Mouse (Mus musculus) lung, postnatal 4 days (tissue): ENCODE results near the gene Eif4h.

ENCODE experiments used
- DNase-seq, 2 experiments: peaks; one replicate each; pipeline ENCODE4 v3.0.0; 2021

Gene Eif4h

DNA sequence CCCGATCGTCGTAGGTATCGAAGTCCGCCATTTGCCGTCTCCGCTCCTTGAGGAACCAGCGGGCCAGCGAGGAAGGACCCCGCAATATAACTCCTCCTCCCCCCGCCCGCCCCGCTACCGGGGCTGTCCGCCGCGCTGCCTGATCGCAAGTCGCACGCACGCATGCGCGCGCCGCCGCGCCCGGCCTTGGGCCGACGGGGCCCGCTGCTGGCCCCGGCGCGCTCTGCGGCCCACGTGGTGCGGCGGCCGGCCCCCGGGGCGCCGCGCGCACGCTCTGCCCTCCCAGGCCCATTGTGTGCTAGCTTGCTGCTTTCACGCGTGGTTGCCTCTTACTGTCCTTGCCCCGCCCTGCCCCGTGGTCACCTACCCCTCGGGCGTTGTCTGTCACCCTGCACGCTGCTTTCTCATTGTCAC is at the start of gene Eif4h:
Gene Eif4h (minus strand): TSS at position 222 of the 414 bp plus-strand sequence.
- DNase-seq, result peak; percentile 98 to 99

DNA sequence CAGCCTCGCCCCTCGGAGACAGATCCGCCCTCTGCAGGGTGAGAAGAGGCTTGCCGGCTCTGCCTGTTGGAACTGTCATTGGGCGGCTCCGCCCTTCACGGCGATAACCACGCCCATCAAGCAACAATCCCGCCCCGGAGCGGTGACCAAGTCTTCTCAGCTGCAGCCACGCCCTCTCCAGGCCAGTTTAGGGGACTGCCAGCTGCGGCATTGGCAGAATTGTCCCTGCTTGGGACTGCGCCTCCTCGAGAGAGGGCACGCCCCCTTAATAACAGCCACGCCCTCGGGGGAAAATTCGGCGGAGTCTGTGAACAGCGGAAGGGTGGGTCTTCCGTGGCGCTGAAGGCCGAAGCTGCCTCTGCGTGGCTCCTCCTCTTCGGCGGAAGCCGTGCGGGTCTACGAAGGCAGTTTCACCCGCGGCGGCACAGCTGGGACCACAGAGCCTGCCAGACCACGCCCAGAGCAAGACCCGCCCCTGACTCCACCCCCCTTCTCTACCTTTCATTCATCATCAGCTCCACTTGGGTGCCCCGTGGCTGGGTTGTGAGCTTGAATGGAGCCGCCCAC is 49.5 kb upstream of the Eif4h start:
- DNase-seq, result peak; percentile 100

DNA sequence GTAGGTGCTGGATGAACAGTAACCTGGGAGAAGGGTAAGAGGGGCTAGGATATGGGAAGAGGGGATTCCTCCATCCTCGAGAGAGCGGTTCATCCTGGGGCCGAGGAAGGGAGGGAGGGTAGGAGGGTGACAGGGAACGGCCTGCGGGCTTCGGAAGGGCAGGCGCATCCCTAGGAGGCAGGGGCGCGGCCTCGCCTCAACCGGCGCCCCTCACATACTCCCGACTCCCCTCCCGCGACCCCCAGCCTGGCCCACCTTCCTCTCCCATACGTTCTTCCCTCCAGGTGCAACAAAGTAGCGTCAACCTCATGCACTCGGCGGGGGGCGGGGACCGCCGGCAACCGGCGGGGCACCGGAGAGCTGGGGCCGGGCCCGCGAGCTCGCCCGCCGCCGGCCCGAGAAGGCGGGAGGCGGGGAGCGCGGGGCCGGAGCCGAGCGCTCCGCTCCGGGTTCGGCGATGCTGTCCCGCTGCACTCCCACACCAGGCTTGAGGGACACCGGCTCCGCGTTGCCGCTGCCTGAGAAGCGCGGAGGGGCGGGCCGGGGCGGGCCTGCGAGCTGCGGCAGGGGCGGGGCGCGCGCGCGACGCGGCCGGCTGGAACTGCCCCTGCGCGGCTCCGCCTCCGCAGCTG is 48.9 kb upstream of the Eif4h start, which contains the start of gene Limk1:
Gene Limk1 (minus strand): TSS at position 513 of the 632 bp plus-strand sequence.
- DNase-seq, result no peak

DNA sequence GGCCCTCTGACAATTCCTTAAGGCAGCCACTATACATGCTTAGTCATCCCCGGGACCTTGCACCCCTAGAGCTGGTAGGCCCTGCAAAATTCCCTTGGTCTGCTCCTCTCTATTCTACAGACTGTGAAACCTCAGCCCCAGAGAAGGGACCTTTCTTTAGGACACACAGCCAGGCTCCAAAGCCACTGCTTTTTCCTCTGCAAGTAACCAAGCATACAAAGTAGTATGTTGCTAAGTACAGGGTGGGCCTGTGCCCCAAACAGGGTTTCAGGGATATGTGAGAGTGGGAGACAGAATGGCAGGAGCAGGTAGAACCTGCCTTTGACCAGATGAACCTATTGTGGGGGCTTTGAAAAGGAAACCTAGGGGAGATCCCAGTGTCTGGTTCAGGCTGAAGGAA is 47.9 kb upstream of the Eif4h start:
- DNase-seq, result no peak

DNA sequence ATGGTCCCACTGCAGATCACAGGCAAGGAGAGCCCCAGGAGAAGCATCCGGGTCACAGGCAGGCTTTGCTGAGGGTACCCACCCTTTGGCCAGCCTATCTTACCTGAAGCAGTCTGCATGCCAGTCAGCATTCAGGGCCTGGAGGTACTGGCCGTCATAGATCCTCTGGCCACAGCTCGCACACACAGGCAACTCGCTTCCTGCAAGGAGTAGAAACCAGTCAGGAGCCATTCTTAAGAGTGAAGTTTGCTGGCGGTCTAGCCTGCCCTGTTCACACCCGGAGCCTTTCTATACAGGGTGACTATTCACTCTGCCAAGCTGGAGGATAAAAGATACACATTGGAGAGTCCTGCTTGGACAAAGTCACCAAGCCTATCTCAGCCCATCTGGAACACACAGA is 47.3 kb upstream of the Eif4h start:
- DNase-seq, result no peak

DNA sequence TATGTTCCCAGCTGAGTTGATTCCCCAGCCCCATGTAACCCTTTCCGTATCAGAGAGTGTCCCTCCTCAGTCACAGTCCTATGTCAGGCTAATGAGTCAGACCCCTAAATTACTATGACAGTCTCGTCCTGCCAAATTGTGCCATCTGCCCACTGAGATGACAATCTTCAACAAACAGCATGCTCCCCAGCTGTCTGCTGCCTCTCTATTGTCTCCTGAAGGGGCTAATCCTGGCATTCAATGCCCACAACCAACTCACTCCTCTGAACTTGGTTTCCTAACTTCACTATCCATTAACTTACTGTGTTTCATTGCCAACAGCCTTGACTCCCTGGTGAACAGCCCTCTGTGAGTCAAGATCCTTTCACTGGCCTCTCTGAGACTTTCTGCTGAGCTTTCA is 45.1 kb upstream of the Eif4h start:
- DNase-seq, result no peak

DNA sequence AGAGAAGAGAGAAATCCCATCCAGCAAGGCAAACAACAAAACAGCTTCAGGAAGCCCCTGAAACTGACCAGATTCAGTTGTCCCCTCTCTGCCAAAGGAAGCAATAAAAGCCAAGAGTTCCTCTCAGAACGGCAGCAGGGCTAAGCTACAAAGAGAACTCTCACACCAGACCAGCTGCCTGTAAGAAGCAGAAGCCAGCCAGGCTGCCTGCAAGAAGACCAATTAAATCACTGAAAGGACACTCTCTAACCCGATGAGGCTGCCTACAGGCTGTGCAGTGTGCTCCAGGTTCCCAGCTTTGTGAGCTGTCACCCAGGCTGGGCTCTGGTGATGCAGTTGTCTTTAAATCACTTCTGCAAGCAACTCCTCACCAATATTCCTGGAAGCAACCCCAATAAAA is 44.5 kb upstream of the Eif4h start:
- no peak for DNase-seq

DNA sequence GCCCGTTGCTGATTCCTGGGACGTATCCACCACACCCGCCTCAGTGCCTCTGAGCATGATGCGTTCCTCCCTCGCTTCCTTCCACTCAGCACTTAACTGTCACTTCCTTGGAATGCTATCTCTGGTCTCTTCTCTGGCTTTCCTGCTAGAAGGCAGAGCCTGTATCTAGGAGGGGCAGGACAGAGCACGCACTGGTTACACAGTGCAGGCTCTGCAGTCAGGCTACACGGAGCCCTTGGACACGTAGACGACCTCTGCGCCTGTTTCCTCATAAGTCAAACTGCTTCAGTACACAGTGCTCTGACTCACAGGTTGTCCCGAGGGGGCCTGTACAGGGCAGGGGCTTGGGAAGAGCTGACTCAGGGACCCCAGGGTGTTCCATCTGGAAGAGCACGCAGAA is 40.9 kb upstream of the Eif4h start:
- DNase-seq, result peak; percentile 50 to 62

DNA sequence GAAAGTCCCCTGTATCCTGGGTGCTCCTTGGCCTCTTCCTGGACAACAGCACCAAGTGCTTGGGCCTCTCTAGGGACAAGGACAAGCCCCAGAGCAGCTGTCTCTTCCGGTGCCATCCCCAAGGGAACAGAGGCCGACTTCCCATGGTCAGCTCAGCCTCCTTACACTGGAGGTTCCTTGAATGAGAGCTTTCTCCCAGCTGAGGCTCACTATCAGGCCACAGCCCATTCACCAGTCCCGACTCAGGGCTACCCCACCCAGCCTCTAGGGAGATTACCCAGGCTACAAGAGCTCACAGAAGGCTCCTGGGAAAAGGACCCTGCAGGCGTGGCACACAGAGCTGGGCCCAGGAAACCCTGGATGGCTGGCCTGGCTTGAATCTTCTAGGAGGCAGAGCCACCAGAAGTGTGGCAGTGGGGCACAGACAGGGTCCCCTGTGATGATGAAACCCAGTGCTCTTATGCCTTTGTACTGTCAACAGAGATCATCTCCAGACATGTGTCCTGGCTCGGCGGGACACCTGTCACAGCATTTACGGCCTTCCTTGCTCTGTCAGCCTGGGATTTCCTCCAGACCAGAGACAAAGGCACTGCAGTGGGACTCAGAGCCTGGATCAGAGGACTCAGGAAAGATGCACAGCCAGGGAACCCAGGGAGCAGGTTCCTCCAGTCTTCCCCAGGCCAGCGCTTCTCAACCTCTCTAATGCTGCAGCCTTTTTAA is 39.7 kb upstream of the Eif4h start:
- peak; percentile 31 to 67 for DNase-seq

DNA sequence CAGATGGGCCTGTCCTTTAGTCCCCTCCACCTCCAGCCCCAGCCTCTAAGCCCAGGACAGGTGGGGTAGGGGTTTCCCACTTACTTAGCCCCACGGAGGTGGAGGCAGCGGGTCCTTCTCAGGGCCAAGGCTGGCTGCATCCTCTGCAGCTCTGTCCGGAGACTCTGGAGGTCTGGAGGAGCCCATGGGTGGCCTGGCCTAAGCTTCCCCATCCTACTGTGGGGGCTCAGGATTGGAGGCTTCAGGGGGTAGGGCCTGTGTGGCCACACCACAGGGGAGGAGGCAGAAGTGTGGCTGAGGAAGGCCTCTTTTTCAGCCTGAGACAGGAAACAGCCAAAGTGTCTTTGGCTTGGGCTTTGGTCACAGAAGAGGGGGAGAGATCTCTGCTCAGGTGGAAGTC is 38.7 kb upstream of the Eif4h start:
- peak; percentile 60 to 77 for DNase-seq

DNA sequence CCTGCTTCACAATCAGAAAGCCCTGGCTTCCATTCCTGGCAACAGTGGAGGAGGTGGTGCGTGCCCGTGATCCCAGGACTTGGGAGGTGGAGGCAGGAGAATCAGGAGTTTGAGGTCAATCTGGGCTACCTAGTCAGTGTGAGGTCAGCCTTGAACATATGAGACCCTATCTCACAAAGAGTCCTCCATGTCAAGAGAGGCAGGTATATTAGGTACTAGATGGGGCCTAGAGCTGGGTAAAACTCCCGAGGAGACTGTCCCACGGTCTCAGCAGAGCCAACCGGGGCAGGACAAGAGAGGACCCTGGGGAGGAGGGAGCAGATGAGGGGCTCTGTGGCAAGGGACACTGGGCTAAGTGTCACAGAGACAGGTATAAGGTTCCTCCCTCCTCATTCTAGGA is 38.2 kb upstream of the Eif4h start:
- no peak for DNase-seq

DNA sequence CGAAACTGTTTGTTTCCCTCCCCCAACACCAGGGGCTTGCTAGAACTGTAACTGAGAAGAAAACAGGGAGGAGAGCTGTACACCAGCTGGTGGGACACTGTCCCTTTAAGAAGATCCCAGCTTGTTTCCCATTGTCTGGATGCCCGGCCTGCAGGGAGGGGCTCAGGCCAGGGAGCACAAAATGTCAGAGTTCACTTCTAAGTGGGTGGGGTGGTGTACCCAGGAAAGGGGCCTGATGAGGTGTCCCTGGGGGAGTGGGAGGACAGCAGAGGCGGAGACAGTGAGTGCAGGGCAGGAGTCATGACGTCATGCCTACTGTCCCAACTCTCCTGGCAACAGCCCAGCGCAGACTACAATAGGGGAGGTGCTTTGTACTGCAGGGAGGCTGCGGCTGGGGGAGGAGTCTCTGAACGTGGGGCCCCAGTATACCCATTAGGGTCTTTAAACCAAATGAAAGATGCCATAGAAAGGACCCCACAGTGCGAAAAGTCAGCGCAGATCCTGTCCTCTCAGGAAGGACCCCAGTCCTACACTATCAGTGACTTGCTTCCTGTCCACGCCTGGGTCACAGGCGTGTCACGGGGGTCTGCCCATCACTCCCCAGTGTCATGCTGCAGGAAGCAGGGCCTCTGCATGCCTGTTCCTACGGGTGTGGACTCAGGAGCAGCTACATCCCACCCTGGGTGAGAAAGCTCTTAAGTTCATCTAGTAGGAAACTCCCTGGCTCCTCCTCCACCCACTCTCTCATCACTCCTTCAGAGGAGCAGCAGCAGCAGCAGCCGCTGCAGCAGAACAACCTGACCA is 36.9 kb upstream of the Eif4h start:
- DNase-seq, result peak; percentile 91 to 94

DNA sequence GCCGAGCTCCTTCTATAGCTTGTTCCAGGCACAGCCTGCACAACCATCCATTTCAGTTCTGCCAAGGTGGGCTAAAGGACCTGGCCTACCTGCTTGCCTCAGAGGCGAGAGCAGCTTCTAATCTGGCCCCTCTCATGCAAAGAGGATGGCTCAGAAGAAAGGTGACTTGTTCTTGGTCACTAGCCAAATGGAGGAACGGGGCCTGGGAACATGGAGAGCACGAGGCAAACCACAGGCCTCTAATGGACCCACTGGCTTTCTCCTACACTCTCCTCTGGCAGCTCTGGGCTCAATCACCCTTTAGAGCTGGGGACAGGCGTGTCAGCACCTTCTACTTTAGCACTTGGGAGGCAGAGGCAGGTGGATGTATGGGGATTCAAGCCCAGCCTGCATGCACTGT is 35.7 kb upstream of the Eif4h start:
- no peak for DNase-seq

DNA sequence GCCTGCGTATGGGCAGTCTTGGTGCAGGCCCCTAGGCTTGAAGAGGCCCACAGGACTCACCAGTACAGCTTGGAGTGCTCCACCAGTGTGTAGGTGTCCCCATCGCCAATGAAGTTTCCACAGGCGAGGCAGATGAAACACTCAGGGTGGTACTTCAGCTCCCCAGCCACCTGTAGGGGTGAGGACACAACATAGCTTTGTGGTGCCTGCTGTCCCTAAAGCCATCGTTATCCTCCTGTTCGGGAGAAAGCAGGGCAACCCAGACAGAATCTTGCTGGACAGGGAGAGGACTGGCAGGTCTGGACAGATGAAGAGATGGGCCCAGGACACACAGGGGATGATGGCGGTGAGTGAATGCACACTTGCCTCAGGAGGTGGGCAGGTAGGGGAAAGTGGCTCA is 33.3 kb upstream of the Eif4h start:
- DNase-seq, result no peak

DNA sequence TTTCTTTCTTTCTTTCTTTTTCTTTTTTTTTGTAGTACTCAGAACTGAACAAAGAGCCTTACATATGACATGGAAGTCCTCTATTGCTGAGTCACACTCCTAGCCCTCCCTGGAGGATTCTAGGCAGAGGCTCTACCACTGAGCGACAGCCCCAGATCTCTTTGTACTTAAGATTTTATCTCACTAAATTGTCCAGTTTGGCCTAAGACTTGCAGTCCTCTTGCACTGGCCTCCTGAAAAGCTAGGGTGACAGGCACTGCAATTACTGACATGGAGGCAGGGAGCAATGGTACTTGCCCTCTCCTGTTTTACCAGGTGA is 32.9 kb upstream of the Eif4h start:
- DNase-seq, result no peak

DNA sequence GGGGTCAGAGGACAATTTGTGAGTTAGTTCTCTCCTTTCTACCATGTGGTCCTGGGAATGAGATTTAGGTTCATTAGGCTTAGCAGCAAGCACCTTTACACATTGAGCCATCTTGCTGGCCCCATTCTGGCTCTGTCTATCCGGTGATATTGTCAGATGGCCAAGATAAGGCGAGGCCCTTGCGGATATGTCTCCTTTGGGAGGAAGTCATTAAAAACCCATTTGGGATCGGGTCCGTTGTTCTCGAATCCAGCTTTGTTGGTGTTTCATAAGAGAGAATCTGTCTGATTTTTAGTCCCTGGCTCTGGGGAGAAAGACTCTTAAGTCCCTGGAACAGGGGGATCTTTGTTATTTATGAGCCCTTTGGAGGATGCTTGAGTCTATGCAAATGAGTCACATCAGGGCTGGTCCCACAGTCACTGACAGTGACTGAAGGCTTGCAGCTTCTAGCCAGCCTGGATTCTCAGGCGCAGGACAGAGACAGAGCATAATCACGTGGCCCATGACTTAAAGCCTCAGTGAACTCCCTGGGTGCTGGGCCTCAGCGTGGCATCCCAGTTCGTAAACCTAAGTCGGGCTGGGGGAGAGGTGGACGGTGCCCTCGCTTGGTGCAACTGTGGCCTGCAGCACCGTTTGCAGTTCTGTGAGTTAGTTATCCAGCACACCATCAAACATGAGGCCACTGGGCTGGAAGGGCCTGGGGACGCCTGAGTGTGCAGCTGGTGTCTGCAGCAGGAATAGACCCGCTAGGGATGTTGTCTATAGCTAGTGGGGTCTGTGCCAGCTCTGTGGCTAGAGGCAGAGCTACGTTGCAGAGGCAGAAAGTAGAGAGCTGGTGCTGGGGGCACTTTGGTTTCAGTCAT is 32.3 kb upstream of the Eif4h start:
- no peak for DNase-seq

DNA sequence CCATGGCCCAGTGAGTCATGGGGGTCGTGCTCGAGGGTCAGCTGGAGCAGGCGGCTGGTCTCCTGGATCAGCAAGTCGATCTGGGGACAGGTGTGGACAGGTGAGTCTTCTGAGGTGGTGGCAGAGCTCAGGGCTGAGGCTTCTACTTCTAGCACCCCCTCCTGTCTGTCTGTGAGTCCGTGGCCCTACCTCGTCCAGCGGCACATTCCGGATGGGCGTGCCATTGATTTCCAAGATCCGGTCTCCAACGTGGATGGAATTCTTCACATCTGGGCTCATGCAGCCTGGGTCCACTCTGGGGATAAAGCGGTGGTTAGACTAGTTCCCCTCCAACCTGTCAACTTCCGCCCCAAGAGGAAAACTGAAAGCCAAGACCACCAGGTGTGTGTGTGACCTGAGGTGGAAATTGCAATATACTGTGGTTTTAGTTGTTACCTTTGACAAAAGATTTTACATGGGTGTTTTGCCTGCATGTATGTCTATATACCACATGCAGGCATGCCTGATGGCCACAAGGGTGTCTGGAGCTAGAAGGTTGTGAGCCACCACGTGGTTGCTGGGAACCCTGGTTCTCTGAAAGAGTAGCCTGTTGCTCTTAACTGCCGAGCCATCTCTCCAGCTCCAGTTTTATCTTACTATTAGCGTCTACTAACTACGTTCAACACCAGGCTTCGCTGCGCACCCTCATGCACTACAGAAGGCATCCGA is 29.9 kb upstream of the Eif4h start:
- DNase-seq, result no peak

DNA sequence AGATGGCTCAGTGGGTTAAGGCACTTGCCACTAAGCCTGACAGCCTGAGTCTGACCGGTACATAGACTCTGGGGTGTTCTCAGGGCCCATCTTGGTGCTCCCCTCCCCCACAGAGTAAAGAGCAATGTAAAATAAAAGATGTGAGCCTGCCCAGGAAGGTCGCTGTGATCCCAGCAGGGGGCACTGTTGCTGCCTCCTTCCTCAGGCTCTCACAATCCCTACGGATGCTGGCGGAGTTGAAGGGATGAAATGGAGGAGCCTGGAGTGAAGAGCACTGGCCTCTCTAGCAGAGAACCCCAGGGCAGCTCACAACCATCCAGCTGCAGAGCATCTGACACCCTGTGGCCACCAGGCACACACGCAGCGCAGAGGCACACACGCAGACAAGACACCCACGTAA is 29.2 kb upstream of the Eif4h start:
- DNase-seq, result peak; percentile 61 to 64

DNA sequence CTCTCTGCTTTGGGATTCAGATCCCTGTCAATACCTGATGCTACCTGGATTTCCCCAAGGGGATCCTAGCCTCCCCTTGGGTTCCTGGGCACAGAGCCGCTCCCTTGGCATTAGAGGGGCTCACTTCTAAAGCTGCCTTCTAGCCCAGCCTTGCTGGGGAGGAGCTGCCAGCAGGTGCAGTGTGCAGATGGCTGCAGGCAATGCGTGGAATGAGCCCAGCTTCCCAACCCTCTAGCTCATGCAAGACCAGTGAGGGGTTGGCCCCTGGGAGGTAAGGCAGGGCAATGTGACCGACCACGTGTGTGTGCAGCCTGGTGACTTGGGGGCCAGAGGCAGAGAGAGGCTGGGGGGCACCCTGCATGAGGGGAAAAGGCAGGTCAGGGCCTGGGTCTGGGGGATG is 17.4 kb upstream of the Eif4h start:
- DNase-seq, result no peak

DNA sequence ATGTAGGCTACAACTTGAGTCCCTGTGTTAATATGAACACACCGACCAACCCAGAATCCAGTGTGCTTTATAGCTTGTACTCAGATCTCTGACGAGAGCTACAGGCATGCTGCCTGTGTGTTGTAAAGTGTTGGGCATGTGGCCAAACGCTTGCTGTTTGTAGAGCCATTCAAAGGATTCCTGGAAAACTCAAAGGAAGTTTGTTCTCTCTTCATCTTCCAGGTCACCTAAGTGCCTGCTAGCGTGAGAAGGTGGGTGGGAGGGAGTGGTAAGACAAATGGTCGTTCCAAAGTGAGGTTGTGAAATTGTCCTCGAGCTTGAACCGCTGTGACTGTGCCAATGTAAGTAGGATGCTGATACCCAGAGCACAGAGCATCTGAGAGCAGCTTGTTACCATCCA is 12.7 kb upstream of the Eif4h start:
- DNase-seq, result peak; percentile 82 to 87

DNA sequence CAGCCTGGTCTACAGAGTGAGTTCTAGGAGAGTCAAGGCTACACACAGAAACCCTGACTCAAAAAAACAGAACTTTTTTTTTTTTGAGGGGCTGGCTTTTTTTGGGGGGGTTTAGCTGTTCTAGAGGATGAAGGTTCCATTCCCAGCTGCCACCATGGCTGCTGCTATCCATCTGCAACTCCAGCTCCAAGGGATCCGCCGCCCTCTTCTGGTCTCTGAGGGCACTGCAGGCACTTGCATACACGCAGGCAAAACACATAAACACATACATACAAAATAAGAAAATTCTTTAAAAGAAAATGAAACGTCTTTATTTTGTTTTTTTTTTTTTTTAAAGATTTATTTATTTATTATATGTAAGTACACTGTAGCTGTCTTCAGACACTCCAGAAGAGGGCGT is 11.6 kb upstream of the Eif4h start:
- peak; percentile 63 to 76 for DNase-seq

DNA sequence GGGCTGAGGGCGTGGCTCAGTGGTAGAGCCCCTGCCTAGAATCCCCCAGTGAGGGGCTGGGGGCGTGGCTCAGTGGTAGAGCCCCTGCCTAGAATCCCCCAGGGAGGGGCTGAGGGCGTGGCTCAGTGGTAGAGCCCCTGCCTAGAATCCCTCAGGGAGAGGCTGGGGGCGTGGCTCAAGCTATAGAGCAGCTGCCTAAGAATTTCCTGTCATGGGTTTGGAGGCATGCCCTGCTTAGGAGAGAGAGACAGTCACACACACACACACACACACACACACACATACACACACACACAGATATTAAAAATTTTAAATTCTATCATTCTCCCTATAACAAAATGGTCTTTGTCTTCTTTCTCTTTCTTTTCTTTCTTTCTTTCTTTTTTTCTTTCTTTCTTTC is 9.7 kb upstream of the Eif4h start:
- DNase-seq, result peak; percentile 27 to 56
